Mouse (Mus musculus) erythroblast, embryonic 14.5 days (primary cell): ENCODE results near the gene Sumo1.

Experiments used
- GATA1 ChIP-seq: IDR thresholded peaks from 2 replicates; pipeline ENCODE4 v1.6.1; 2012; ENCODE audit warnings: low read length, inconsistent platforms, mixed read lengths
- TAL1 ChIP-seq: IDR thresholded peaks from 3 replicates; pipeline ENCODE4 v1.6.1; 2012; ENCODE audit warnings: low read length, inconsistent platforms, mixed read lengths

DNA sequence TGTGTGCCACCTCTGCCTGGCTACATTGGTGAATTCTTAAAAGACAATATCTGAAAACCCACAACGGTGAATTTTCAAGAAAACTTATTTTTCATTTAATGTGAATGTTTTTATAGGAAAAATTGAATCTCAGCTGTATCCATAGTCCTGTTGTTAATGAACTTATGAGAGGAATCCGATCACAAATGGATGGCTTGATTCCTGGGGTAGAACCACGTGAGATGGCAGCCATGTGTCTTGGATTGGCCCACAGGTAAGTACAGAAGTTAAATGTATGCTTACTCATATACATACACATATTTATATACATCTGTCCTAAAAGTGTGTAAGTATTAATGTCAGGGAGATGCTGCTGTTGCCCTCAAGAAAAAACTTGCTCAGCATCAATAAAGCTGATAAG lies 27.6 kb upstream of the Sumo1 start:
- no peak for TF ChIP-seq GATA1
- TF ChIP-seq TAL1: no peak
